Mouse (Mus musculus) left cerebral cortex, postnatal 25 days (tissue): ENCODE measurements around the gene Muc1. TPM values are rescaled to one million over a fixed set of nuclear protein-coding genes. Genes with fewer than 3 reads are reported as not detected.

Experiments
- DNase-seq, 2 experiments: peaks; one replicate each; pipeline ENCODE4 v3.0.0; 2022; ENCODE audit warnings: low spot score in 2 of 2, mixed read lengths in 1 of 2
- intact Hi-C: fragments of 180-260 bp; cut with DNase I; formaldehyde crosslinking; loops from one replicate; pipeline ENCODE4 v1.15.1; 2025
- total RNA-seq, 2 experiments: library from RNA; stranded (reverse); gene quantifications; 2 replicates each; pipeline ENCODE4 v1.2.3; 2021

Muc1 gene
- total RNA-seq, 2 experiments from 2014 or later = 0.80 to 1.2 TPM

GRCm38 (mm10) chr3:89251365-89251895, 22.6 kb downstream of the Muc1 start:
- DNase-seq = no peak
- intact Hi-C loops = loop anchor here (2.0 kb wide), 1 partner anchor 57 kb away; no protein-coding TSS in a partner anchor

GRCm38 (mm10) chr3:89254994-89255393, 26.1 kb downstream of the Muc1 start:
- DNase-seq = no peak
- intact Hi-C loops = loop anchor here (5.0 kb wide), 1 partner anchor 42 kb away; no protein-coding TSS in a partner anchor

GRCm38 (mm10) chr3:89256177-89256576, 27.3 kb downstream of the Muc1 start:
- intact Hi-C loops = loop anchor here (5.0 kb wide), 1 partner anchor 41 kb away; no protein-coding TSS in a partner anchor
- DNase-seq = no peak

GRCm38 (mm10) chr3:89259076-89259475, 30.2 kb downstream of the Muc1 start, which contains the start of gene Dpm3:
Gene Dpm3 (plus strand): TSS chr3:89259358.
- intact Hi-C loops = loop anchor here (5.0 kb wide), 1 partner anchor 38 kb away; no protein-coding TSS in a partner anchor
- DNase-seq = peak in 1 of 2 experiments; percentile 61

- no peak for DNase-seq
- intact Hi-C loops = no loop called here
Measured at GRCm38 (mm10) chr3:89260211-89260610, 31.4 kb downstream of the Muc1 start.

GRCm38 (mm10) chr3:89262417-89262816, 33.6 kb downstream of the Muc1 start:
- intact Hi-C loops = no loop called here
- no peak for DNase-seq

GRCm38 (mm10) chr3:89266439-89266893, 37.6 kb downstream of the Muc1 start:
- peak; percentile 84 to 91 for DNase-seq
- intact Hi-C loops = no loop called here

- DNase-seq = no peak
- intact Hi-C loops = no loop called here
Measured at GRCm38 (mm10) chr3:89268916-89269315, 40.1 kb downstream of the Muc1 start.

- DNase-seq = peak; percentile 81 to 86
- intact Hi-C loops = no loop called here
Measured at GRCm38 (mm10) chr3:89270051-89270755, 41.3 kb downstream of the Muc1 start, which contains the start of gene Slc50a1. Gene Slc50a1 (minus strand): TSS chr3:89270570.

GRCm38 (mm10) chr3:89270891-89271290, 42.0 kb downstream of the Muc1 start:
- intact Hi-C loops = no loop called here

GRCm38 (mm10) chr3:89271760-89272159, 42.9 kb downstream of the Muc1 start:
- intact Hi-C loops = no loop called here
- no peak for DNase-seq

More at GRCm38 (mm10) chr3:89270891-89271290, 42.0 kb downstream of the Muc1 start:
- peak; percentile 54 to 90 for DNase-seq

GRCm38 (mm10) chr3:89276061-89276460, 47.2 kb downstream of the Muc1 start:
- DNase-seq = no peak
- intact Hi-C loops = no loop called here

GRCm38 (mm10) chr3:89277281-89278021, 48.6 kb downstream of the Muc1 start:
- DNase-seq = peak in 1 of 2 experiments; percentile 66
- intact Hi-C loops = no loop called here

GRCm38 (mm10) chr3:89278107-89278506, 49.2 kb downstream of the Muc1 start:
- intact Hi-C loops = no loop called here
- DNase-seq = no peak

GRCm38 (mm10) chr3:89278643-89279042, 49.8 kb downstream of the Muc1 start:
- intact Hi-C loops = no loop called here
- DNase-seq = no peak

GRCm38 (mm10) chr3:89279153-89279890, 50.5 kb downstream of the Muc1 start:
- DNase-seq = peak; percentile 68 to 82
- intact Hi-C loops = no loop called here

- DNase-seq = peak in 1 of 2 experiments; percentile 42
- intact Hi-C loops = no loop called here
Measured at GRCm38 (mm10) chr3:89280050-89280605, 51.3 kb downstream of the Muc1 start.

GRCm38 (mm10) chr3:89280606-89281511, 52.0 kb downstream of the Muc1 start, which contains the start of gene Efna1:
Gene Efna1 (minus strand): TSS chr3:89281142.
- DNase-seq = peak in 1 of 2 experiments; percentile 31
- intact Hi-C loops = no loop called here
